Mouse (Mus musculus): Measurements from ENCODE around the gene Sox12.

The Sox12 gene

GRCm38 (mm10) chr2:152346776-152347465 is 50.9 kb downstream of the Sox12 start:
- no peak for TF ChIP-seq GATA4 (IDR thresholded peaks at IDR 0.05; ENCODE audit: insufficient replicate concordance, low read length)

- no peak for TF ChIP-seq GATA4 (IDR thresholded peaks at IDR 0.05; ENCODE audit: insufficient replicate concordance, low read length)
Observed at GRCm38 (mm10) chr2:152345393-152345792, 52.5 kb downstream of the Sox12 start.

GRCm38 (mm10) chr2:152344909-152345308 is 53.0 kb downstream of the Sox12 start:
- no peak for TF ChIP-seq GATA4 (IDR thresholded peaks at IDR 0.05; ENCODE audit: insufficient replicate concordance, low read length)

- no peak for TF ChIP-seq GATA4 (IDR thresholded peaks at IDR 0.05; ENCODE audit: insufficient replicate concordance, low read length)
Observed at GRCm38 (mm10) chr2:152344361-152344760, 53.5 kb downstream of the Sox12 start.
